Mouse (Mus musculus): ENCODE results near the gene Ksr1.

DNA sequence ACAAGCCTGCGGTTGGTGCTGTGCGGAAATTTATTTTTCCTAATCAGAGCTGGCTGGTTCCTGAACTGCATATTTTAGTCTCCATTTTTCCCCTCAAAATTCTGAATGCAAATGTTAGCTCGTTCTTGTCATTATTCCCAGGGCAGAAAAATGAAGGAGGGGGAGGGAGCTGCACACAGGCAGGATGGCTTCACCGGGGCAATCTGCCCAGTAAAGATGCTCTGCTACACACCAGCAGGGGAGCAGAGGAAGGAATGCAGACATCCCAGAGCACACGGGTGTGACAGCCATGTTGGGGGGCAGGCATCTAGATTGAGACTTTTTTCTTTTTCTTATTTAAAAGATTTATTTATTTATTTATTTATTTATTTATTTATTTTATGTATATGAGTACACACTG lies 9.0 kb downstream of the Ksr1 start:
- TF ChIP-seq E2F4 (IDR thresholded peaks at IDR 0.05; ENCODE audit: insufficient read depth) (no peak), POLR2A (IDR thresholded peaks at IDR 0.05; ENCODE audit: insufficient read length, low read depth) (no peak), TCF12 (IDR thresholded peaks at IDR 0.05; ENCODE audit: insufficient read depth, poor library complexity, severe bottlenecking) (no peak), REST (IDR thresholded peaks at IDR 0.05; ENCODE audit: insufficient read depth, insufficient read length) (no peak), MAX (IDR thresholded peaks at IDR 0.05; ENCODE audit: low read depth) (no peak), MYOG (IDR thresholded peaks at IDR 0.05; ENCODE audit: control insufficient read depth in 1 of 3, insufficient read depth in 1 of 3, insufficient read length in 2 of 3, low read depth in 2 of 3) (no peak), CEBPB (IDR thresholded peaks at IDR 0.05; ENCODE audit: insufficient read depth, poor library complexity, severe bottlenecking) (no peak)
